11 mouse cellular contexts compared by ENCODE assay signal in genomic region chr3:109351956-109352684, GRCm38 (mm10). TPM values are rescaled to one million over a fixed set of nuclear protein-coding genes. Genes with fewer than 3 reads are reported as not detected.
A peak's percentile ranks its signal among the peaks of the same experiment; 100 is the strongest.
DNase-seq lines count a peak whose midpoint lies in the region.
"Had no signal": no experiment of that assay in that cellular context is flagged by ENCODE, and none has a peak within 500 bp of the region (broad histone marks: within the 10 kb centered on the region; RNA-seq: fewer than 3 reads in every experiment).

No protein-coding gene starts in this region.

- intact Hi-C loops in heart, postnatal 10 days (cut with DNase I), result no loop called here

- DNase-seq in gastrocnemius, adult 18-20 months (ENCODE audit: low spot score), result peak; percentile 12
- DNase-seq in gastrocnemius, postnatal 25 days, result no peak
- DNase-seq in lung, postnatal 10 days, result peak; percentile 14
- DNase-seq in lung, adult 18-20 months, result no peak
- peak; percentile 17 to 21 for DNase-seq in heart, postnatal 10 days
- DNase-seq in thymus, postnatal 0 days (ENCODE audit: low spot score), result peak; percentile 53
- no peak for DNase-seq in layer of hippocampus, adult 9-10 months (ENCODE audit: low spot score)
- no peak for DNase-seq in adrenal gland, postnatal 14 days
- DNase-seq: gastrocnemius, postnatal 10 days; liver; retina, postnatal 1 day had no signal

RNA-seq across cellular contexts. Expression of gene Vav3, which starts 11.7 kb away (rescaled TPM):
- 1 to 10 TPM; 1.5 to 1.9 TPM for total RNA-seq in gastrocnemius, adult 18-20 months (2021)
- total RNA-seq in gastrocnemius, postnatal 25 days (2021), result 1 to 10 TPM; 2.2 to 3.7 TPM
- 10 to 100 TPM; 12.5 to 18.7 TPM for total RNA-seq in heart, postnatal 10 days (2021)
- 5.9 and 7.4 TPM in 2 replicates for polyA plus RNA-seq in thymus, postnatal 0 days (2015; fragmentation: Nextera tagmentation; extraction: Ambion mirVana)
- 5.6 and 7.2 TPM in 2 replicates for total RNA-seq in adrenal gland, postnatal 14 days (2021)

Comparison
In these comparisons a context has a peak if more than half of its experiments do, and no peak if none do; other contexts are left out.
1. DNase-seq: peak in gastrocnemius, adult 18-20 months (single experiment), lung, postnatal 10 days (single experiment), heart, postnatal 10 days (2 of 2) and thymus, postnatal 0 days (single experiment); none in gastrocnemius, postnatal 25 days (single experiment), lung, adult 18-20 months (0 of 2), layer of hippocampus, adult 9-10 months (single experiment) and adrenal gland, postnatal 14 days (single experiment).